Mouse (Mus musculus): ENCODE measurements around the gene Rprm. TPM values are rescaled to one million over a fixed set of nuclear protein-coding genes. Genes with fewer than 3 reads are reported as not detected.
A peak's percentile ranks its signal among the peaks of the same experiment; 100 is the strongest.

Rprm gene
- polyA plus RNA-seq, 1 experiment = 85.2 TPM

GRCm38 (mm10) chr2:54083861-54084736 is 1.3 kb downstream of the Rprm start:
- no peak for TF ChIP-seq CTCF (IDR thresholded peaks at IDR 0.05; ENCODE audit: extremely low read depth, insufficient read depth, low read length)
- peak overlapping the region; percentile 51 for H3K4me3 ChIP-seq (ENCODE audit: insufficient read depth, low read length)
- H3K4me1 ChIP-seq (ENCODE audit: control insufficient read depth, insufficient read depth, low read length) = peaks cover 1% of the 10 kb centered on the region; the same call in 1 of the 2 replicates
- no peak overlapping the region for H3K27ac ChIP-seq (ENCODE audit: insufficient read depth, low read length)

GRCm38 (mm10) chr2:54078961-54079360 is 6.4 kb downstream of the Rprm start:
- peaks cover 1% of the 10 kb centered on the region; the same call in 1 of the 2 replicates for H3K4me1 ChIP-seq (ENCODE audit: control insufficient read depth, insufficient read depth, low read length)
- TF ChIP-seq CTCF (IDR thresholded peaks at IDR 0.05; ENCODE audit: extremely low read depth, insufficient read depth, low read length) (no peak), POLR2A (IDR thresholded peaks at IDR 0.05; ENCODE audit: extremely low read depth, insufficient read depth, low read length) (no peak)
- H3K4me3 ChIP-seq (ENCODE audit: insufficient read depth, low read length) = no peak overlapping the region
- H3K27ac ChIP-seq (ENCODE audit: insufficient read depth, low read length) = no peak overlapping the region

GRCm38 (mm10) chr2:54071526-54071925 is 13.8 kb downstream of the Rprm start:
- TF ChIP-seq CTCF (IDR thresholded peaks at IDR 0.05; ENCODE audit: extremely low read depth, insufficient read depth, low read length) (no peak), POLR2A (IDR thresholded peaks at IDR 0.05; ENCODE audit: extremely low read depth, insufficient read depth, low read length) (no peak)
- Histone ChIP-seq H3K4me3 (ENCODE audit: insufficient read depth, low read length) (no peak overlapping the region), H3K27ac (ENCODE audit: insufficient read depth, low read length) (no peak overlapping the region), H3K4me1 (ENCODE audit: control insufficient read depth, insufficient read depth, low read length) (no peaks in the 10 kb centered on the region)

GRCm38 (mm10) chr2:54062421-54062820 is 22.9 kb downstream of the Rprm start:
- Histone ChIP-seq H3K4me3 (ENCODE audit: insufficient read depth, low read length) (no peak overlapping the region), H3K27ac (ENCODE audit: insufficient read depth, low read length) (no peak overlapping the region), H3K4me1 (ENCODE audit: control insufficient read depth, insufficient read depth, low read length) (no peaks in the 10 kb centered on the region; the same call in 1 of the 2 replicates)
- no peak for TF ChIP-seq CTCF (IDR thresholded peaks at IDR 0.05; ENCODE audit: extremely low read depth, insufficient read depth, low read length)
- no peak for TF ChIP-seq POLR2A (IDR thresholded peaks at IDR 0.05; ENCODE audit: extremely low read depth, insufficient read depth, low read length)

- H3K4me1 ChIP-seq (ENCODE audit: control insufficient read depth, insufficient read depth, low read length) = no peaks in the 10 kb centered on the region; the same call in 1 of the 2 replicates
- no peak for TF ChIP-seq CTCF (IDR thresholded peaks at IDR 0.05; ENCODE audit: extremely low read depth, insufficient read depth, low read length)
- no peak for TF ChIP-seq POLR2A (IDR thresholded peaks at IDR 0.05; ENCODE audit: extremely low read depth, insufficient read depth, low read length)
- no peak overlapping the region; the same call in 1 of the 2 replicates for H3K27ac ChIP-seq (ENCODE audit: insufficient read depth, low read length)
- no peak overlapping the region for H3K4me3 ChIP-seq (ENCODE audit: insufficient read depth, low read length)
These were observed 24.3 kb downstream of the Rprm start for GRCm38 (mm10) chr2:54061039-54061438.

Data from cortical plate, adult 2 months (tissue).